Mouse (Mus musculus): ENCODE data around the gene Ptar1. TPM values are rescaled to one million over a fixed set of nuclear protein-coding genes. Genes with fewer than 3 reads are reported as not detected.

Gene Ptar1
- polyA plus RNA-seq, 1 experiment: 4.2 TPM

GRCm38 (mm10) chr19:23757961-23758553, 70.8 kb downstream of the Ptar1 start:
- DNase-seq (ENCODE audit: low read depth): peak; percentile 19

DNA sequence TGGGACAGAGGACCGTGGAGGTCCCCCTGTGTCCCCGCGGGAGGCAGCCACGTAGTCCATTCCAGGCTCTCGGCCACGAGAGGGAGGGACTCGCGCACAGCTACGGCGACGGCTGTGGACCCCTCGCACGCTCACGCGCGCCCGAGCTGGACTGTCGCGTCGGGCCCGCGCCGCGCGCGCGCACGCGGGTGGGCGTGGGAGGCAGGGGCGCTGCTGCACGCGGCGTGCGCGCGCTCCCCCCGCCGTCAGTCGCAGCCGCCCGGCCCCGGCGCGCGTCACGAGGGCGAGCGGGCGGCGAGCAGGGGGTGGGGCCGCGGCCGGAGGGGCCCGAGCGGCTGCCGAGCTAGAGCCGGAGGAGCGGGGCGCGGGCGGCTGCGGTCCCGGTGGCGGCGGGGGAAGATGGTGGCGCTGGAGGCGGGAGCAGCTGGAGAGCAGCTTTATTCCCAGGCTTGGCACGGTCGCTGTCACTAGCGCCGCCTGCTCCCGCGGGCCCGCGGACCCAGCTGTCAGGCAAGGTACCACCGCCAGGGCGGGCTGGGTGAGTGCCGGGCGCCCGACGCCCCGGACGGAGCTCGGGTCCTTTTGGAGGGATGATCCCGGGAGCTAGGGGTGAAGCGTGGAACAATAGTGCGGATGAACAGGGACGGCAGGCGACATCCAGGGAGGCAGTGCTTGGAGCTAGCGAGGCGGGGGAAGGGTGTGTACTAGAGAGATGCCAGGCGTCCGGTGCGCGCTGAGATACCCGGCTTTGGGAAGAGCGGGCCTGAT, 71.5 kb downstream of the Ptar1 start, which contains the start of gene Apba1:
Apba1 (plus strand) TSS at position 334 of the 768 bp plus-strand sequence.
- DNase-seq (ENCODE audit: low read depth): no peak

GRCm38 (mm10) chr19:23759322-23759945, 72.2 kb downstream of the Ptar1 start:
- DNase-seq (ENCODE audit: low read depth): no peak

DNA sequence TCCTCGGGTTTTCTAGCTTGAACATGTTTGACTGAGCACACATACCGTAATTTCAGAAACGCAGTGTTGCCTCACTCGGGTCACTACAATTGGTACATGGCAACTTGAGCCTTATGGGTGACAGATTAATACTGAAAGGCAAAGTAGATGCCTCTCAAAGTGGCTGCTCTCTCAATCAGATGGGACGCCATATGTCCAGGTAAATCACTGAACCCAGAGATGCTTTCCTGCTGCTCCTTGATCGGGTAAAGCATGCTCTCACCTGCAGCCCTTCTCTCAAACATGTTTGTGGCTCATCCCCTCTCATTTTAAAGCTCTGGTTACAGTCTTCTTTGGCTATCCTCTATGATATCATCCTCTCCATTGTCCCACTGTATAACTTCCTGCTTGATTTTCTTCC, 76.1 kb downstream of the Ptar1 start:
- no peak for DNase-seq (ENCODE audit: low read depth)

DNA sequence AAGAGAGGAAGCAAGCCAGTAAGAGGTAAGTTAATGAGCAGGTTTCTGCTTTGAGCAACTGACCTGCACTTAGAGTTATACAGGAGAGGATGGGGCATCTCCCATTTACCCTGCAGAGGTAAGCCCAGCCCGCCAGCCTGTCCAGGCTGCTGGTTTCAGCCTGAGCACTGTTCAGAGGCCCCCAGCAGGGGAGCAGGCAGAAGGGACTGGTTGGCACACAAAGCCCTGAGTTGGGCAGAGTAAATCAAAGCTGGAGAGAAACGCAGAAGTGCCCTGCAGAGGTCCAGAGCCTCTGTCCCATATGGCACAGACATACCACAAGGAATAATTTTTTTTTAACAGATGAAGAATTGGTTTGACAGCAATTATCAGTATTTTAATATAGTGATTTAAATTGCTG, 76.8 kb downstream of the Ptar1 start:
- DNase-seq (ENCODE audit: low read depth): no peak

DNA sequence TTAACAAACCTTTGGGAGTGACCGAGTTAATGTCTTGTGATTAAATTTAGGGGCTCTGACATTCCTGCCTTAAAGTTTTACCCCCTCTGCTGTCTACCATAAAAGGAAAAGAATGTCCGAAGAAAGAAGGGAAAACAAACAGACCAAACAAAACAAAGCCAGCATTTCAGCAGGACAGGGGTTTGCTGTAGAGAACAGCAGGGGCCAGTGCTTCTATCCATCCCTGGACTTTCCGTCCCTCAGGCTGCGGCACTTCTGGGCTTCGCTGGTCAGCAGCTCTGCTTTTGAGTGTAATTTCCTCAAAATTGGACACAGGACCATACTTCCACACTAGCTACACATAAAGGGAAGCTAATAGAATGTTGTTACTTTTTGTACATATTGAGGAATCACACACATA, 81.6 kb downstream of the Ptar1 start:
- DNase-seq (ENCODE audit: low read depth): no peak

GRCm38 (mm10) chr19:23770494-23771423, 83.5 kb downstream of the Ptar1 start:
- DNase-seq (ENCODE audit: low read depth): no peak

DNA sequence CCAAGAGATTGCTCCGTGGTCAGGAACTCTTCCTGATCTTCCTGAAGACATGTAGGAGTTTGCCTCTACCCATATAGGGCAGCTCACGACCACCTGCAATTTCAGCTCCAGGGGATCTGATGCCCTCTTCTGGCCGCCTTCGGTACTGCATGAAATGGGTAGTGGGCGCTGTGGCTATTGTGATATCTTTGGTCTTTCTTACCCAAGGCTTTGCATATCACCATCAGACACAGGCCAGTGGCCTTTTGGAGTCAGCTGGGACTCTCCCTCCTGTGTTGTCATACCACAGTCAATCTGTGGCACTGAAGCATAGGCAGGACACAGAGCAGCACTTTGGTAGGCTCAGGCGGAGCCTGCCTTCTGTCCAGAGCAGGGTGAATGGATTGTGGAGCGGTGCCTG, 84.7 kb downstream of the Ptar1 start:
- no peak for DNase-seq (ENCODE audit: low read depth)

GRCm38 (mm10) chr19:23775356-23775755, 88.1 kb downstream of the Ptar1 start:
- no peak for DNase-seq (ENCODE audit: low read depth)

- no peak for DNase-seq (ENCODE audit: low read depth)
These were observed 91.9 kb downstream of the Ptar1 start for GRCm38 (mm10) chr19:23779130-23779529.

GRCm38 (mm10) chr19:23780105-23780504, 92.9 kb downstream of the Ptar1 start:
- no peak for DNase-seq (ENCODE audit: low read depth)

Other genes starting within 250 kb of the Ptar1 start
- gene Mamdc2, start 239.0 kb upstream of the Ptar1 start, polyA plus RNA-seq (2012; rRNA removed): 2.4 and 2.5 TPM in 2 replicates
- 0.86 and 2.0 TPM in 2 replicates for gene 1700028P14Rik, start 34.6 kb upstream of the Ptar1 start, polyA plus RNA-seq (2012; rRNA removed)
- 3.6 and 3.8 TPM in 2 replicates for gene Apba1, start 71.5 kb downstream of the Ptar1 start, polyA plus RNA-seq (2012; rRNA removed)

Measured in gonadal fat pad, adult 2 months (tissue).